Mouse (Mus musculus) gastrocnemius, postnatal 4 days (tissue): ENCODE results near the gene Gper1. TPM values are rescaled to one million over a fixed set of nuclear protein-coding genes. Genes with fewer than 3 reads are reported as not detected.

Source experiments
- DNase-seq, 2 experiments: peaks; one replicate each; pipeline ENCODE4 v3.0.0; 2021 to 2022; ENCODE audit warnings: low spot score in 2 of 2, mixed read lengths in 2 of 2
- total RNA-seq, 2 experiments: library from RNA; stranded (reverse); gene quantifications; 2 replicates each; pipeline ENCODE4 v1.2.3; 2021

Gene Gper1
- total RNA-seq, 2 experiments from 2014 or later, result 3.9 to 4.4 TPM

GRCm38 (mm10) chr5:139442428-139442827 lies 19.5 kb downstream of the Gper1 start:
- no peak for DNase-seq

GRCm38 (mm10) chr5:139442962-139443361 lies 20.0 kb downstream of the Gper1 start:
- no peak for DNase-seq

GRCm38 (mm10) chr5:139445258-139445657 lies 22.3 kb downstream of the Gper1 start:
- no peak for DNase-seq

- no peak for DNase-seq
These were observed 25.1 kb downstream of the Gper1 start for GRCm38 (mm10) chr5:139448025-139448424.

- no peak for DNase-seq
These were observed 26.3 kb downstream of the Gper1 start for GRCm38 (mm10) chr5:139449161-139449791.

GRCm38 (mm10) chr5:139449926-139450325 lies 27.0 kb downstream of the Gper1 start:
- DNase-seq, result no peak

- no peak for DNase-seq
These were observed 30.1 kb downstream of the Gper1 start for GRCm38 (mm10) chr5:139453031-139453430.

GRCm38 (mm10) chr5:139455166-139455565 lies 32.2 kb downstream of the Gper1 start:
- no peak for DNase-seq

GRCm38 (mm10) chr5:139457241-139457640 lies 34.3 kb downstream of the Gper1 start:
- no peak for DNase-seq

GRCm38 (mm10) chr5:139459938-139460337 lies 37.0 kb downstream of the Gper1 start:
- DNase-seq, result no peak

GRCm38 (mm10) chr5:139460384-139461067 lies 37.6 kb downstream of the Gper1 start, which contains the start of gene 3110082I17Rik:
Gene 3110082I17Rik (minus strand): TSS chr5:139460527.
- peak; percentile 97 to 99 for DNase-seq

GRCm38 (mm10) chr5:139464874-139465273 lies 41.9 kb downstream of the Gper1 start:
- no peak for DNase-seq

- DNase-seq, result no peak
These were observed 43.4 kb downstream of the Gper1 start for GRCm38 (mm10) chr5:139466373-139466772.

GRCm38 (mm10) chr5:139466801-139467200 lies 43.9 kb downstream of the Gper1 start:
- no peak for DNase-seq

- DNase-seq, result no peak
These were observed 45.0 kb downstream of the Gper1 start for GRCm38 (mm10) chr5:139467998-139468397.

GRCm38 (mm10) chr5:139474741-139475140 lies 51.8 kb downstream of the Gper1 start:
- DNase-seq, result no peak

Other genes starting within 250 kb of the Gper1 start
- 10 to 100 TPM; 61.6 to 63.6 TPM for gene Sun1, start 222.5 kb upstream of the Gper1 start, total RNA-seq
- gene Get4, start 170.8 kb upstream of the Gper1 start, total RNA-seq, result 10 to 100 TPM; 81.9 to 87.1 TPM
- gene Adap1, start 97.5 kb upstream of the Gper1 start, total RNA-seq, result 1 to 10 TPM; 5.4 to 6.9 TPM
- gene Cox19, start 71.7 kb upstream of the Gper1 start, total RNA-seq, result 10 to 100 TPM; 58.0 to 61.4 TPM
- not detected for gene Cyp2w1, start 70.5 kb upstream of the Gper1 start, total RNA-seq
- gene Gpr146, start 45.5 kb upstream of the Gper1 start, total RNA-seq, result 10 to 100 TPM in 1 of 2 experiments, 1 to 10 TPM in 1; 8.8 to 10.2 TPM
- under 1 TPM; 0.80 to 0.88 TPM for gene C130050O18Rik, start 17.9 kb upstream of the Gper1 start, total RNA-seq
- gene 3110082I17Rik, start 37.4 kb downstream of the Gper1 start, total RNA-seq, result 10 to 100 TPM; 12.3 to 12.6 TPM
- 10 to 100 TPM; 13.6 to 13.7 TPM for gene Zfand2a, start 61.4 kb downstream of the Gper1 start, total RNA-seq
- not detected for gene Uncx, start 120.3 kb downstream of the Gper1 start, total RNA-seq